Mouse (Mus musculus) neural tube, embryonic 11.5 days (tissue): ENCODE data around the gene Syt16. TPM values are rescaled to one million over a fixed set of nuclear protein-coding genes. Genes with fewer than 3 reads are reported as not detected.
A peak's percentile ranks its signal among the peaks of the same experiment; 100 is the strongest.

Experiments
- ATAC-seq: fragments of 200-750 bp; cut with Nextera tagmentation; 2 replicates; pipeline ENCODE4 v1.8.0; 2017; ENCODE audit warnings: moderate number of reproducible peaks, mild to moderate bottlenecking, moderate TSS enrichment, moderate library complexity; ENCODE audit not compliant: insufficient read depth, low FRiP score, low TSS enrichment
- DNase-seq: peaks from one replicate; pipeline ENCODE4 v3.0.0-alpha.2; 2015; ENCODE audit warnings: low spot score
- H3K27ac ChIP-seq: fragments of 300-500 bp; sonication (generic); 2 replicates; pipeline ENCODE4 v1.5.1; 2014; ENCODE audit warnings: low read depth, mild to moderate bottlenecking, low read length
- H3K27me3 ChIP-seq: fragments of 300-500 bp; sonication (generic); 2 replicates; pipeline ENCODE4 v1.6.1; 2014; ENCODE audit warnings: mild to moderate bottlenecking, low read length, mixed read lengths; ENCODE audit not compliant: control insufficient read depth, insufficient read depth
- H3K36me3 ChIP-seq: fragments of 300-500 bp; sonication (generic); 2 replicates; pipeline ENCODE4 v1.6.1; 2014; ENCODE audit warnings: mild to moderate bottlenecking, low read length, moderate library complexity, mixed read lengths; ENCODE audit not compliant: control insufficient read depth, insufficient read depth
- H3K4me1 ChIP-seq: fragments of 300-500 bp; sonication (generic); 2 replicates; pipeline ENCODE4 v1.6.1; 2014; ENCODE audit warnings: low read length, mixed read lengths; ENCODE audit not compliant: control insufficient read depth, insufficient read depth
- H3K4me2 ChIP-seq: fragments of 300-500 bp; sonication (generic); 2 replicates; pipeline ENCODE4 v1.6.1; 2014; ENCODE audit warnings: low read depth, mild to moderate bottlenecking, moderate library complexity
- H3K4me3 ChIP-seq: fragments of 300-500 bp; sonication (generic); 2 replicates; pipeline ENCODE4 v1.5.1; 2014; ENCODE audit warnings: low read depth, low read length
- H3K9ac ChIP-seq: fragments of 300-500 bp; sonication (generic); 2 replicates; pipeline ENCODE4 v1.6.1; 2014; ENCODE audit warnings: mild to moderate bottlenecking, low read length
- H3K9me3 ChIP-seq: fragments of 300-500 bp; sonication (generic); 2 replicates; pipeline ENCODE4 v1.6.1; 2016; ENCODE audit warnings: low read length; ENCODE audit not compliant: control insufficient read depth
- WGBS: fragments of 180-500 bp; shearing (Covaris S2); extraction: QIAGEN DNeasy Blood & Tissue Kit; methylation state at CpG from one replicate; pipeline ENCODE4 v1.1.7; 2014; 5-methylcytosine and 5-hydroxymethylcytosine counted together
- polyA plus RNA-seq: library from polyadenylated mRNA; unstranded; fragments of >200 nt; fragmentation: Nextera tagmentation; extraction: Ambion mirVana; gene quantifications from 2 replicates; pipeline ENCODE4 v1.2.1, GENCODE M21; 2014

Syt16 gene
- polyA plus RNA-seq, 1 experiment from 2014 or later = 9.3 TPM

GRCm38 (mm10) chr12:74192552-74192951 is 195.1 kb downstream of the Syt16 start:
- Histone ChIP-seq H3K9ac (no peak overlapping the region), H3K36me3 (no peaks in the 10 kb centered on the region), H3K27me3 (no peaks in the 10 kb centered on the region), H3K4me3 (no peak overlapping the region), H3K4me1 (no peaks in the 10 kb centered on the region), H3K4me2 (no peak overlapping the region), H3K9me3 (no peaks in the 10 kb centered on the region), H3K27ac (no peak overlapping the region)
- ATAC-seq (no peak), DNase-seq (no peak)
- 91% methylated on average over 4 of the region's 4 CpGs for WGBS

- Histone ChIP-seq H3K4me3 (no peak overlapping the region), H3K4me1 (no peaks in the 10 kb centered on the region), H3K27me3 (no peaks in the 10 kb centered on the region), H3K4me2 (no peak overlapping the region), H3K27ac (no peak overlapping the region), H3K9me3 (no peaks in the 10 kb centered on the region), H3K36me3 (no peaks in the 10 kb centered on the region), H3K9ac (no peak overlapping the region)
- DNase-seq = no peak
- WGBS = 87% methylated on average over 5 of the region's 5 CpGs
- no peak for ATAC-seq
These were observed 203.9 kb downstream of the Syt16 start for GRCm38 (mm10) chr12:74201410-74201809.

GRCm38 (mm10) chr12:74202431-74203042 is 205.1 kb downstream of the Syt16 start:
- no peak overlapping the region for H3K4me3 ChIP-seq
- no peaks in the 10 kb centered on the region for H3K4me1 ChIP-seq
- 83% methylated on average over 6 of the region's 6 CpGs for WGBS
- no peak for DNase-seq
- H3K27ac ChIP-seq = no peak overlapping the region
- H3K36me3 ChIP-seq = no peaks in the 10 kb centered on the region
- no peak overlapping the region for H3K4me2 ChIP-seq
- no peak for ATAC-seq
- H3K9ac ChIP-seq = no peak overlapping the region
- H3K9me3 ChIP-seq = no peaks in the 10 kb centered on the region
- H3K27me3 ChIP-seq = no peaks in the 10 kb centered on the region

- no peak for ATAC-seq
- Histone ChIP-seq H3K36me3 (no peaks in the 10 kb centered on the region), H3K4me2 (no peak overlapping the region), H3K9ac (no peak overlapping the region), H3K4me1 (no peaks in the 10 kb centered on the region), H3K27me3 (no peaks in the 10 kb centered on the region), H3K4me3 (no peak overlapping the region), H3K27ac (no peak overlapping the region), H3K9me3 (no peaks in the 10 kb centered on the region)
- no peak for DNase-seq
- WGBS = 72% methylated on average over 3 of the region's 3 CpGs
These were observed 214.7 kb downstream of the Syt16 start for GRCm38 (mm10) chr12:74212156-74212555.

- ATAC-seq = no peak
These were observed 218.8 kb downstream of the Syt16 start for GRCm38 (mm10) chr12:74216103-74216728.

GRCm38 (mm10) chr12:74219909-74220308 is 222.4 kb downstream of the Syt16 start:
- Histone ChIP-seq H3K4me2 (no peak overlapping the region), H3K9ac (no peak overlapping the region), H3K4me3 (no peak overlapping the region), H3K36me3 (no peaks in the 10 kb centered on the region), H3K27ac (no peak overlapping the region), H3K4me1 (no peaks in the 10 kb centered on the region), H3K9me3 (no peaks in the 10 kb centered on the region), H3K27me3 (no peaks in the 10 kb centered on the region)
- ATAC-seq (no peak), DNase-seq (no peak)
- 86% methylated on average over 4 of the region's 4 CpGs for WGBS

More at GRCm38 (mm10) chr12:74216103-74216728, 218.8 kb downstream of the Syt16 start:
- Histone ChIP-seq H3K9ac (no peak overlapping the region), H3K4me3 (no peak overlapping the region), H3K9me3 (no peaks in the 10 kb centered on the region), H3K36me3 (no peaks in the 10 kb centered on the region), H3K4me1 (no peaks in the 10 kb centered on the region), H3K27me3 (no peaks in the 10 kb centered on the region), H3K27ac (no peak overlapping the region), H3K4me2 (no peak overlapping the region)
- WGBS = 81% methylated on average over 5 of the region's 5 CpGs
- DNase-seq = no peak

GRCm38 (mm10) chr12:74220651-74221050 is 223.2 kb downstream of the Syt16 start:
- Histone ChIP-seq H3K4me3 (no peak overlapping the region), H3K9me3 (no peaks in the 10 kb centered on the region), H3K27ac (no peak overlapping the region), H3K9ac (no peak overlapping the region), H3K36me3 (no peaks in the 10 kb centered on the region), H3K4me1 (no peaks in the 10 kb centered on the region), H3K4me2 (no peak overlapping the region), H3K27me3 (no peaks in the 10 kb centered on the region)
- DNase-seq (no peak), ATAC-seq (no peak)
- 78% methylated on average over 1 of the region's 1 CpGs for WGBS

- H3K4me2 ChIP-seq = no peak overlapping the region
- H3K27me3 ChIP-seq = no peaks in the 10 kb centered on the region
- H3K4me3 ChIP-seq = no peak overlapping the region
- no peak overlapping the region for H3K27ac ChIP-seq
- DNase-seq (peak; percentile 15), ATAC-seq (no peak)
- WGBS = 73% methylated on average over 10 of the region's 10 CpGs
- H3K36me3 ChIP-seq = no peaks in the 10 kb centered on the region
- no peak overlapping the region for H3K9ac ChIP-seq
- no peaks in the 10 kb centered on the region for H3K9me3 ChIP-seq
- no peaks in the 10 kb centered on the region for H3K4me1 ChIP-seq
These were observed 233.3 kb downstream of the Syt16 start for GRCm38 (mm10) chr12:74230808-74231207.

GRCm38 (mm10) chr12:74232845-74233244 is 235.4 kb downstream of the Syt16 start:
- Histone ChIP-seq H3K27me3 (no peaks in the 10 kb centered on the region), H3K9ac (no peak overlapping the region), H3K9me3 (no peaks in the 10 kb centered on the region), H3K36me3 (no peaks in the 10 kb centered on the region), H3K27ac (no peak overlapping the region), H3K4me1 (no peaks in the 10 kb centered on the region), H3K4me3 (no peak overlapping the region), H3K4me2 (no peak overlapping the region)
- DNase-seq (no peak), ATAC-seq (no peak)
- 80% methylated on average over 1 of the region's 1 CpGs for WGBS
